Mouse (Mus musculus) neural tube, embryonic 12.5 days (tissue): ENCODE measurements around the gene Cd5. TPM values are rescaled to one million over a fixed set of nuclear protein-coding genes. Genes with fewer than 3 reads are reported as not detected.

Source experiments
- ATAC-seq: fragments of 200-750 bp; cut with Nextera tagmentation; 2 replicates; pipeline ENCODE4 v1.8.0; 2017; ENCODE audit warnings: low read depth, mild to moderate bottlenecking, moderate TSS enrichment, moderate library complexity; ENCODE audit not compliant: low FRiP score
- H3K27ac ChIP-seq: fragments of 300-500 bp; sonication (generic); 2 replicates; pipeline ENCODE4 v1.5.1; 2016
- H3K27me3 ChIP-seq: fragments of 300-500 bp; sonication (generic); replicated peaks from 2 replicates; pipeline ENCODE4 v1.6.1; 2016; ENCODE audit warnings: mild to moderate bottlenecking
- H3K36me3 ChIP-seq: fragments of 300-500 bp; sonication (generic); 2 replicates; pipeline ENCODE4 v1.6.1; 2016; ENCODE audit warnings: mild to moderate bottlenecking
- H3K4me1 ChIP-seq: fragments of 300-500 bp; sonication (generic); 2 replicates; pipeline ENCODE4 v1.6.1; 2016
- H3K4me2 ChIP-seq: fragments of 300-500 bp; sonication (generic); replicated peaks from 2 replicates; pipeline ENCODE4 v1.6.1; 2016; ENCODE audit warnings: mild to moderate bottlenecking
- H3K4me3 ChIP-seq: fragments of 300-500 bp; sonication (generic); 2 replicates; pipeline ENCODE4 v1.5.1; 2016
- H3K9ac ChIP-seq: fragments of 300-500 bp; sonication (generic); 2 replicates; pipeline ENCODE4 v1.6.1; 2016; ENCODE audit warnings: mild to moderate bottlenecking
- H3K9me3 ChIP-seq: fragments of 300-500 bp; sonication (generic); 2 replicates; pipeline ENCODE4 v1.6.1; 2016; ENCODE audit warnings: mild to moderate bottlenecking
- WGBS: fragments of 180-500 bp; shearing (Covaris S2); methylation state at CpG from one replicate; pipeline ENCODE4 v1.1.7; 2016; 5-methylcytosine and 5-hydroxymethylcytosine counted together
- polyA plus RNA-seq: library from polyadenylated mRNA; unstranded; fragments of >200 nt; fragmentation: Nextera tagmentation; extraction: Ambion mirVana; gene quantifications from 2 replicates; pipeline ENCODE4 v1.2.1, GENCODE M21; 2016

The Cd5 gene
- polyA plus RNA-seq, 1 experiment from 2014 or later, result 0.08 TPM

GRCm38 (mm10) chr19:10707881-10708280 lies 30.9 kb downstream of the Cd5 start:
- Histone ChIP-seq H3K27me3 (no peaks in the 10 kb centered on the region), H3K4me2 (no peak overlapping the region), H3K4me3 (no peak overlapping the region), H3K4me1 (peaks cover 13% of the 10 kb centered on the region), H3K9me3 (no peaks in the 10 kb centered on the region), H3K36me3 (peaks cover 35% of the 10 kb centered on the region), H3K27ac (no peak overlapping the region), H3K9ac (no peak overlapping the region)
- 90% methylated on average over 1 of the region's 1 CpGs for WGBS
- no peak for ATAC-seq

GRCm38 (mm10) chr19:10707087-10707875 lies 31.5 kb downstream of the Cd5 start:
- no peak overlapping the region for H3K9ac ChIP-seq
- WGBS, result 80% methylated on average over 13 of the region's 13 CpGs
- H3K36me3 ChIP-seq, result peaks cover 29% of the 10 kb centered on the region
- ATAC-seq, result no peak
- no peak overlapping the region for H3K27ac ChIP-seq
- H3K4me2 ChIP-seq, result no peak overlapping the region
- H3K4me1 ChIP-seq, result peaks cover 13% of the 10 kb centered on the region
- H3K9me3 ChIP-seq, result no peaks in the 10 kb centered on the region
- H3K27me3 ChIP-seq, result no peaks in the 10 kb centered on the region
- no peak overlapping the region for H3K4me3 ChIP-seq

GRCm38 (mm10) chr19:10703470-10703869 lies 35.3 kb downstream of the Cd5 start:
- Histone ChIP-seq H3K27ac (no peak overlapping the region), H3K4me3 (no peak overlapping the region), H3K4me2 (no peak overlapping the region), H3K27me3 (no peaks in the 10 kb centered on the region), H3K4me1 (peaks cover 25% of the 10 kb centered on the region), H3K9ac (no peak overlapping the region), H3K36me3 (peaks cover 9% of the 10 kb centered on the region), H3K9me3 (no peaks in the 10 kb centered on the region)
- ATAC-seq, result no peak
- 88% methylated on average over 8 of the region's 8 CpGs for WGBS

- no peak overlapping the region for H3K27ac ChIP-seq
- peaks cover 3% of the 10 kb centered on the region for H3K36me3 ChIP-seq
- H3K9ac ChIP-seq, result no peak overlapping the region
- H3K4me2 ChIP-seq, result no peak overlapping the region
- no peak for ATAC-seq
- H3K27me3 ChIP-seq, result no peaks in the 10 kb centered on the region
- no peak overlapping the region for H3K4me3 ChIP-seq
- peaks cover 35% of the 10 kb centered on the region for H3K4me1 ChIP-seq
- H3K9me3 ChIP-seq, result no peaks in the 10 kb centered on the region
- WGBS, result 81% methylated on average over 8 of the region's 8 CpGs
Observed at GRCm38 (mm10) chr19:10702125-10702524, 36.7 kb downstream of the Cd5 start.

DNA sequence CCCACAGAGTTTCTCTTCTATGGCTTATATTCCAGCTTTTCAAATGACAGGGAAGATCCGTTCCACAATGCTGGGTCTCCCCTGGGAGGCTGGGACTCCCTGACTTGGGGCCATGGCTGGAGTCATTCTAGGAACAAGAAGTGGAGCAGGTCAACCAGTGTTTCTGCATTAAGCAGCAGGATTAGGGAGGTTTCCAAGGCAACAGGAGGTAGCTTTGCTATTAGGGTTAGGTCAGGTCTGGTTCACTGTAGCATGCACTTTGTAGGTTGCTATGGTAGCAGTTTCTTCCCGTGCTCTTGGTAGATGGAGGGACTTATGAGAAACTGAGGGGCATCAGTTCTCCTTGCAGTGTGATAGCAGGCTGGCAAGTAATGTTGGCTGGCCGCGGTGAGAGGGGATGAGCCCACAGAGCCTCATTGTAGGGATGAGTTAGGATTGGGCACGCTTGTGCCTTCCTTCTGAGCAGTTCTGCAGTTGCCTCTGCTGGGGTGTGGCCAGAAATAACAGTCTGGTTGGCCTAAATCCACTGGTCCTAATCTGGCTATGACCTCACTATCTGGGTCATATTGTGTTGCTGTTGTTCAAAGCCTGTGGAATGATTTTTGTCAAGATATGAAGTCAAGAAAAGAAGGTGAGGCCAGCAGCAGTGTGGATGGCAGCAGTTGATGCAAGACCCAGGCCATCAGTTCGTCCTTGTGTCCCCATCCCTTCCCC lies 37.6 kb downstream of the Cd5 start:
- Histone ChIP-seq H3K27ac (no peak overlapping the region), H3K27me3 (no peaks in the 10 kb centered on the region), H3K9me3 (no peaks in the 10 kb centered on the region), H3K4me2 (no peak overlapping the region), H3K9ac (no peak overlapping the region), H3K4me1 (peaks cover 36% of the 10 kb centered on the region), H3K36me3 (no peaks in the 10 kb centered on the region), H3K4me3 (no peak overlapping the region)
- no peak for ATAC-seq
- WGBS, result 60% methylated on average over 6 of the region's 6 CpGs

GRCm38 (mm10) chr19:10699851-10700250 lies 39.0 kb downstream of the Cd5 start:
- Histone ChIP-seq H3K4me3 (no peak overlapping the region), H3K36me3 (no peaks in the 10 kb centered on the region), H3K9ac (no peak overlapping the region), H3K4me2 (no peak overlapping the region), H3K27me3 (no peaks in the 10 kb centered on the region), H3K4me1 (peaks cover 47% of the 10 kb centered on the region), H3K9me3 (no peaks in the 10 kb centered on the region), H3K27ac (no peak overlapping the region)
- WGBS, result 81% methylated on average over 9 of the region's 9 CpGs
- ATAC-seq, result no peak

DNA sequence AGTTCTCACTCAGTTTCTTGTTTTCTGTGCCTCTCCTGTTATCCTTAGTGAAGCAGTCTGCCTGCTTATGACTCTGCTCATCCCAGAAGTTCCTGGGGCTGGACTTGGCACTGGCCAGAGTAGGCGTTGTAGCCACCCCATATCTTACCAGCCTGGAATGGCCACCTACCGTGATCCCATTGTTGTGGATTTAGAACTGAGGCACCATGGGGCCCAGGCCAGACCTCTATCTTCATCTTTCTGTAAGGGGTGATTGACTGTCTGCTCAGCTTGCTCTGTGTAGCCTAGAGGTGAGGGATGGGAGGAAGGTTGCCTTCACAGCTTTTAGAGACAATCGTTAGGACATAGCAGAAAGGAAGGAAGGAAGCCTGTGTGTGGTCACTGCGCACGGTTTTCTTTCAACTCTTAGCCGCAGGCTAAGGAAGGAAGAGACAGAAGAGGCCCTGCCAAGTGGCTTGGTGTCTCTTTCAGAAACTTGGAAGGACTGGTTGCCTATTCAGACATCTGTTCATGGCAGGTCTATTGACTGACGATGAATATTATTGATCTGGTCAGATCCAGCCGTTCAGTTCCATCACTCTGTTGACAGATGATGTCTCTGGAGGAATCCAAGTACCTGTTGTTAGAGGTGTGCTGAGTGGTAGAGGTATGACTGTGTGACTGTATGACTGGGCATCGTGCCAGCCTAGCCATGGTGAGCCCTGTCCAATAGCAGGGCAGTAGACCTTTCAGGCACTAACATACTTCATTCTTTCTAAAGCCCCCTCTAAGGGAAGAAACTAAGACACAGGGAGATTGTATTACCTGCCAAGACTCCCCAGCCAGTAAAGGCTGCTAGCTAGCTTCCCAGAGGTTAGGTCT lies 40.4 kb downstream of the Cd5 start:
- no peaks in the 10 kb centered on the region for H3K9me3 ChIP-seq
- H3K4me2 ChIP-seq, result no peak overlapping the region
- H3K27ac ChIP-seq, result no peak overlapping the region
- no peaks in the 10 kb centered on the region for H3K36me3 ChIP-seq
- no peak for ATAC-seq
- H3K9ac ChIP-seq, result no peak overlapping the region
- H3K27me3 ChIP-seq, result no peaks in the 10 kb centered on the region
- peaks cover 47% of the 10 kb centered on the region for H3K4me1 ChIP-seq
- H3K4me3 ChIP-seq, result no peak overlapping the region
- 73% methylated on average over 9 of the region's 9 CpGs for WGBS

DNA sequence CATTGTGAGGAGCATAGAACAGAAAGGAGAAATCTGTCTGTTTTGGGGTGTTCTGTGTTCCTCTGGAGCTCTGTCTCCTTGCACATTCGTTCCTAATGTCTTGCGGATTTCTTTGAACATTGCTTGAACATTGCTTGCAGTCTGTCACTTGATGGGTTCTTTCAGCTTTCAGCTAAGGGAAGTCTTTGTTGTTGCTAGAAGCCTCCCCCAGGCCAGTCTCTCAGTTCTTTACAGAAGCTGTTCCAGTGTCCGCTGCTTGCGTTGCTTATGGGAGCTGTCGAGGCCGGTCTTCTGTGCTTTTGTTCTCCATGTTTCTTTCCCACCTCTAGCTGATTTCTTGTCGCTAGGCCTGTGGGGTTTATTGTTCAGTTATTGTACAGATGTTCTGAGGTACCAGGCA lies 43.0 kb downstream of the Cd5 start:
- 44% methylated on average over 7 of the region's 7 CpGs for WGBS
- Histone ChIP-seq H3K4me1 (peaks cover 43% of the 10 kb centered on the region), H3K36me3 (no peaks in the 10 kb centered on the region), H3K4me2 (0 out of 2 replicates have a peak overlapping the region, but pooled peaks have one; percentile 12), H3K4me3 (no peak overlapping the region), H3K27ac (peak overlapping the region; percentile 21; the same call in 1 of the 2 replicates), H3K27me3 (no peaks in the 10 kb centered on the region), H3K9me3 (no peaks in the 10 kb centered on the region), H3K9ac (0 out of 2 replicates have a peak overlapping the region, but pooled peaks have one; percentile 13)
- no peak for ATAC-seq

GRCm38 (mm10) chr19:10693926-10694682 lies 44.7 kb downstream of the Cd5 start:
- ATAC-seq, result no peak

GRCm38 (mm10) chr19:10692361-10692760 lies 46.4 kb downstream of the Cd5 start:
- Histone ChIP-seq H3K27ac (no peak overlapping the region), H3K36me3 (no peaks in the 10 kb centered on the region), H3K9me3 (no peaks in the 10 kb centered on the region), H3K4me1 (peaks cover 36% of the 10 kb centered on the region), H3K4me2 (no peak overlapping the region), H3K27me3 (no peaks in the 10 kb centered on the region), H3K4me3 (no peak overlapping the region), H3K9ac (no peak overlapping the region)
- 89% methylated on average over 4 of the region's 4 CpGs for WGBS
- no peak for ATAC-seq

More at GRCm38 (mm10) chr19:10693926-10694682, 44.7 kb downstream of the Cd5 start:
- Histone ChIP-seq H3K36me3 (no peaks in the 10 kb centered on the region), H3K4me3 (no peak overlapping the region), H3K27ac (no peak overlapping the region), H3K4me1 (peaks cover 42% of the 10 kb centered on the region), H3K4me2 (no peak overlapping the region), H3K27me3 (no peaks in the 10 kb centered on the region), H3K9ac (no peak overlapping the region), H3K9me3 (no peaks in the 10 kb centered on the region)
- WGBS, result 90% methylated on average over 10 of the region's 10 CpGs

GRCm38 (mm10) chr19:10691660-10692059 lies 47.1 kb downstream of the Cd5 start:
- H3K4me3 ChIP-seq, result no peak overlapping the region
- no peak overlapping the region for H3K4me2 ChIP-seq
- no peaks in the 10 kb centered on the region for H3K36me3 ChIP-seq
- peaks cover 34% of the 10 kb centered on the region for H3K4me1 ChIP-seq
- H3K9ac ChIP-seq, result no peak overlapping the region
- 85% methylated on average over 3 of the region's 3 CpGs for WGBS
- no peak overlapping the region for H3K27ac ChIP-seq
- no peaks in the 10 kb centered on the region for H3K9me3 ChIP-seq
- H3K27me3 ChIP-seq, result no peaks in the 10 kb centered on the region
- no peak for ATAC-seq
